Mouse (Mus musculus): ENCODE data around the gene Wnt5b. TPM values are rescaled to one million over a fixed set of nuclear protein-coding genes. Genes with fewer than 3 reads are reported as not detected.

Wnt5b gene
- polyA plus RNA-seq, 1 experiment from 2014 or later, result 5.8 TPM

DNA sequence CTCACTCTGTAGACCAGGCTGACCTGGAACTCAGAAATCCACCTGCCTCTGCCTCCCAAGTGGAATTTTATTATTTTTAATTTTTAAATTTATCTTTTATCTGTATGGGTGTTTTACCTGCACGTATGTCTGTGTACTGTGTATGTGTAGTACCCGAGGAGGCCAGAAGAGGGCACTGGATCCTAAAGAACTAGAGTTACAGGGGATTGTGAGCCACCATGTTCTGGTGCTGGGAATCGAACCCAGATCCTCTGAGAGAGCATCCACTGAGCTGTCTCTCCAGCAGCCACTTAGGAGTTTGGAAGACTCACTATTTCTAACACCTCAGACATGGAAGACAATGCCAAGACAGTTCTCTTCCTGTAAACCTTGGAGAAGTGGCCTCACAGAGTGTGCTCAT, 115.5 kb downstream of the Wnt5b start:
- Histone ChIP-seq H3K27me3 (no peaks in the 10 kb centered on the region), H3K4me1 (replicated peaks) (0 out of 2 replicates have a peak, but pooled peaks cover 3% of the 10 kb centered on the region), H3K9ac (no peak overlapping the region), H3K4me2 (no peak overlapping the region), H3K9me3 (replicated peaks) (no peaks in the 10 kb centered on the region), H3K36me3 (no peaks in the 10 kb centered on the region), H3K27ac (no peak overlapping the region), H3K4me3 (no peak overlapping the region)
- ATAC-seq (replicated peaks; ENCODE audit: insufficient number of reproducible peaks, insufficient read depth, low FRiP score, low read depth), result no peak
- WGBS, result 87% methylated on average over 3 of the region's 3 CpGs

DNA sequence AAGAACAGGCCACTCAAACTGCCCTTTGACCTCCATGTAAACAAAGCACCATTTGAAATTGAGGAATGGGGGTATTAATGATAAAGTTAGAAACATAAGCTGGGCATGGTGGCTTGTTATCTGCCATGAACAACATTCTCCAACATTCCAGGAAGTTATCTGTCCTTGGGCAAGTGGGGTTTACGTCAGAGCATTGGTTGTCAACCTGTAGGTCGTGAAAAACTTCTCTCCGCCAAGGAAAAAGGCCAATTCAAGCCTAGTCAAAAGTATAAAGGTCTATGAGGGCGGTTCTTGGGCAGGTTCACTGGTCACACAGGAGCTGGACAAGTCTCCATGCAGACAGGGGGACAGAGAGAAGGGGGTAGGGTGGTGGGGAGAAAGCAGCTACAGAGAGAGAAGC, 123.1 kb downstream of the Wnt5b start:
- Histone ChIP-seq H3K27me3 (no peaks in the 10 kb centered on the region), H3K9me3 (replicated peaks) (no peaks in the 10 kb centered on the region), H3K27ac (no peak overlapping the region), H3K36me3 (no peaks in the 10 kb centered on the region), H3K4me1 (replicated peaks) (peaks cover 27% of the 10 kb centered on the region), H3K4me3 (no peak overlapping the region), H3K4me2 (no peak overlapping the region), H3K9ac (no peak overlapping the region)
- ATAC-seq (replicated peaks; ENCODE audit: insufficient number of reproducible peaks, insufficient read depth, low FRiP score, low read depth), result no peak
- 58% methylated on average over 4 of the region's 4 CpGs for WGBS

- no peaks in the 10 kb centered on the region for H3K27me3 ChIP-seq
- ATAC-seq (replicated peaks; ENCODE audit: insufficient number of reproducible peaks, insufficient read depth, low FRiP score, low read depth), result no peak
- WGBS, result 90% methylated on average over 5 of the region's 5 CpGs
- H3K9ac ChIP-seq, result no peak overlapping the region
- H3K36me3 ChIP-seq, result no peaks in the 10 kb centered on the region
- H3K4me1 ChIP-seq (replicated peaks), result peaks cover 27% of the 10 kb centered on the region
- H3K4me2 ChIP-seq, result no peak overlapping the region
- H3K27ac ChIP-seq, result no peak overlapping the region
- H3K4me3 ChIP-seq, result no peak overlapping the region
- H3K9me3 ChIP-seq (replicated peaks), result no peaks in the 10 kb centered on the region
These were observed 123.8 kb downstream of the Wnt5b start for GRCm38 (mm10) chr6:119420357-119420756.

DNA sequence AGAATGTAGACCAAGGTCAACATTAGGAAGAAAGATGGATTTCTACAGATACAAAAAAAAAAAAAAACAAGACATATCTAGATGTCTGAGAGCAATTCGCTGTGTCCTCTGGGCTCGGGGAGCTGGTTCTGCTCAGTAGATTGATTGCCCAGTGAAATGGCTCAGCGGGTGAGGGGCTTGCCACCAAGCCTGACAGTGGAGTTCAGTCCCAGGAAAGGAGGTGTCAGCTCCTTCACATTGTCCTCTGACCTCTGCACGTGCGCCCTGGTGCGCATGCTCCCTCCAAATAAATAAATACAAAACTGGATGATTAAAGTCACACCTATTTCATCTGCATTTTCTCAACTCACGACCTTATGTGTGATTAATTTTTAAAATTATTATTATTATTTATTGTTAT, 124.7 kb downstream of the Wnt5b start:
- no peaks in the 10 kb centered on the region for H3K9me3 ChIP-seq (replicated peaks)
- no peaks in the 10 kb centered on the region for H3K36me3 ChIP-seq
- H3K9ac ChIP-seq, result no peak overlapping the region
- H3K4me3 ChIP-seq, result no peak overlapping the region
- H3K27me3 ChIP-seq, result no peaks in the 10 kb centered on the region
- H3K27ac ChIP-seq, result peak overlapping the region; percentile 45
- no peak for ATAC-seq (replicated peaks; ENCODE audit: insufficient number of reproducible peaks, insufficient read depth, low FRiP score, low read depth)
- peaks cover 27% of the 10 kb centered on the region for H3K4me1 ChIP-seq (replicated peaks)
- WGBS, result 66% methylated on average over 7 of the region's 7 CpGs
- no peak overlapping the region for H3K4me2 ChIP-seq

DNA sequence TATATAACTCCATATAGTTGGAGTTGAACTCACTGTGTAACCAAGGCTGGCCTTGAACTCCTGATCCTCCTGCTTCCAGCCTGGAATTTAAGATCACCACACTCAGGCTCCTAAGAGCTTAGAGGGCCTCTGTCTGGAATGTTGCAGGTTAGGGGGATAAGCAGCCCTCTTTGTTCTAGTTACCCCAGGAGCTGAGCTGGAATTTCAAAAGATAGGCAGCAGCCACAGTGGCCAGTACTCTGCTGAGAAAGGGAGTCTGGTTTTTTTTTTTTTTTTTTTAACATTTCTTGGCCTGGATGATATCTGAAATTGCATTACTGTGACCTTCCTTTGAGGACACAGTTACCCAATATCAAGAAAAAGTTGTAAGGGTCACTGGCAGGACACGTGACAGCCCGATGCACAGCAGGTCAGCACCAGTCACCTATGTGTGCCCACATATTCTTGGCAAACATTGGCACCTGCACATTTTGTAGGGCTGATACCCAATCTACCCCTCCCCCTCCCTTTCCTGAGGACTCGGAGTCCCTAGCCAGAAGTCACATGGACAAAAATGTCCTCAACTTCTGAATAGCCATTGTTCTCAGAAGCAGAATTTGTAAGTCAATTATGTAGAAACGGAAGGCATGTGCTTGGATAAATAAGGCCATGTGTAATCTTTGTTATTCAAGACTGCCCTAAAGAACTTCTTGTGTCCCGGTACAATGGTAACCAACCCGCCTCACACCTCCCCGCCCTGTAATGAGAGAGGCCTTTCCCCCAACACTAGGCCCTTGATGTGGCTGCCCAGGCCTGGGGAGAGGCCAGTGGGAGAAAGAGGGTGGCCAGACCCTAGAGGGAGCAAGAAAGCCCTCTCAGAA, 125.5 kb downstream of the Wnt5b start:
- no peak overlapping the region for H3K9ac ChIP-seq
- H3K9me3 ChIP-seq (replicated peaks), result no peaks in the 10 kb centered on the region
- peak; percentile 54; the same call in 1 of the 2 replicates for ATAC-seq (replicated peaks; ENCODE audit: insufficient number of reproducible peaks, insufficient read depth, low FRiP score, low read depth)
- WGBS, result 46% methylated on average over 7 of the region's 7 CpGs
- H3K4me2 ChIP-seq, result no peak overlapping the region
- H3K36me3 ChIP-seq, result no peaks in the 10 kb centered on the region
- H3K27me3 ChIP-seq, result no peaks in the 10 kb centered on the region
- peaks cover 27% of the 10 kb centered on the region for H3K4me1 ChIP-seq (replicated peaks)
- no peak overlapping the region for H3K4me3 ChIP-seq
- H3K27ac ChIP-seq, result peak overlapping the region; percentile 45

GRCm38 (mm10) chr6:119417821-119418220, 126.3 kb downstream of the Wnt5b start:
- Histone ChIP-seq H3K4me3 (no peak overlapping the region), H3K9me3 (replicated peaks) (no peaks in the 10 kb centered on the region), H3K4me1 (replicated peaks) (peaks cover 27% of the 10 kb centered on the region), H3K4me2 (no peak overlapping the region), H3K27ac (peak overlapping the region; percentile 45), H3K36me3 (no peaks in the 10 kb centered on the region), H3K27me3 (no peaks in the 10 kb centered on the region), H3K9ac (no peak overlapping the region)
- 77% methylated on average over 7 of the region's 7 CpGs for WGBS
- no peak for ATAC-seq (replicated peaks; ENCODE audit: insufficient number of reproducible peaks, insufficient read depth, low FRiP score, low read depth)

GRCm38 (mm10) chr6:119417354-119417753, 126.8 kb downstream of the Wnt5b start, which contains the start of gene Adipor2:
TSS of gene Adipor2 (minus strand) at chr6:119417704.
- Histone ChIP-seq H3K4me1 (replicated peaks) (peaks cover 27% of the 10 kb centered on the region), H3K4me3 (peak within 1 kb of the TSS; percentile 34), H3K4me2 (peak within 1 kb of the TSS; percentile 55), H3K9ac (no peak within 1 kb of the TSS), H3K27ac (peak within 1 kb of the TSS; percentile 45), H3K27me3 (no peaks in the 10 kb centered on the region), H3K36me3 (no peaks in the 10 kb centered on the region), H3K9me3 (replicated peaks) (no peaks in the 10 kb centered on the region)
- 8% methylated on average over 12 of the region's 12 CpGs for WGBS
- ATAC-seq (replicated peaks; ENCODE audit: insufficient number of reproducible peaks, insufficient read depth, low FRiP score, low read depth), result 0 out of 2 replicates have a peak, but pooled peaks have one; percentile 44

DNA sequence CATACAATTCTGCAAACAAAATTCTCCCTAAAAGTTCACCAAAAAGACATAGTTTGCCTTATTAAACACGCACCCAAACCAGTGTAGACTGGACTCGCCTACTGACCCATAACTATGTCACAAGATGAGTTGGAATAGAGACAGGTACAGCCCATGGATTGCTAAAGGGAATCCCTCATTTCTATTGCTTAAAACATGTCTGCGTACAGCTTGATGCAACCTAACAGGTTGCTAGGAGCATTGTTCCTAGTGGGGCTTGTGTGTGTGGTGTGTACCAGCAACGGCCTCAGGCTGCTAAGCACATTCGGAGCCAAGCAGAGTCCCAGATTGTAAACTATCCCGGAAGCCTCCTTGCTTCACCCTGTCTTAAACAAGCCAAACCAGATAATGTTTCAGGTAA, 127.5 kb downstream of the Wnt5b start:
- Histone ChIP-seq H3K9ac (no peak overlapping the region), H3K4me2 (peak overlapping the region; percentile 55), H3K27ac (no peak overlapping the region), H3K4me1 (replicated peaks) (peaks cover 27% of the 10 kb centered on the region), H3K4me3 (peak overlapping the region; percentile 12; the same call in 1 of the 2 replicates), H3K36me3 (no peaks in the 10 kb centered on the region), H3K9me3 (replicated peaks) (no peaks in the 10 kb centered on the region), H3K27me3 (no peaks in the 10 kb centered on the region)
- no peak for ATAC-seq (replicated peaks; ENCODE audit: insufficient number of reproducible peaks, insufficient read depth, low FRiP score, low read depth)
- 66% methylated on average over 6 of the region's 6 CpGs for WGBS

- Histone ChIP-seq H3K9me3 (replicated peaks) (no peaks in the 10 kb centered on the region), H3K4me1 (replicated peaks) (peaks cover 36% of the 10 kb centered on the region), H3K36me3 (no peaks in the 10 kb centered on the region), H3K4me3 (no peak overlapping the region), H3K27me3 (no peaks in the 10 kb centered on the region), H3K9ac (no peak overlapping the region), H3K27ac (no peak overlapping the region), H3K4me2 (no peak overlapping the region)
- 83% methylated on average over 15 of the region's 15 CpGs for whole genome bisulfite sequencing
- no peak for ATAC-seq (replicated peaks; ENCODE audit: insufficient number of reproducible peaks, insufficient read depth, low FRiP score, low read depth)
These were observed 129.7 kb downstream of the Wnt5b start for GRCm38 (mm10) chr6:119414262-119415043.

- Histone ChIP-seq H3K27ac (no peak overlapping the region), H3K9me3 (replicated peaks) (no peaks in the 10 kb centered on the region), H3K36me3 (no peaks in the 10 kb centered on the region), H3K4me2 (no peak overlapping the region), H3K9ac (no peak overlapping the region), H3K4me3 (no peak overlapping the region), H3K4me1 (replicated peaks) (peaks cover 23% of the 10 kb centered on the region), H3K27me3 (no peaks in the 10 kb centered on the region)
- ATAC-seq (replicated peaks; ENCODE audit: insufficient number of reproducible peaks, insufficient read depth, low FRiP score, low read depth), result no peak
- 64% methylated on average over 4 of the region's 4 CpGs for WGBS
These were observed 131.6 kb downstream of the Wnt5b start for GRCm38 (mm10) chr6:119412588-119412987.

DNA sequence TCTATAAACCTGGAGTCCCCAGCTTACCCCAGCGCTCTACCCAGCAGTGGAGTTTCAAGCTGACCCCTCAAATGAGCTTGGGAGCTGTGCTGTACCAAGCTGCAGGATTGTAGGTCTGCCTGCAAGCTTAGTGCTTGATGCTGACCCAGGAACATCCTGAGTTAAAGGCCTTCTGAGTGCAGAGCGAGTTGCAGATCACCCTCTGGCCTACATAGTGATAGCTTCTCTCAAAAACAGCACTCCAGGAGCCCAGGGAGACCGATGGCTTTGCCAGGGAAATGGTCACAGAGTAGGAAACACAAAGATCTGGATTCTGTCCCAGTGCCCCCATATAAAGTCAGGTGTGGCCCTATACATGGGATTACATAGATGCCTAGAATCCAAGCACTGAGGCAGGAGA, 132.6 kb downstream of the Wnt5b start:
- no peak overlapping the region for H3K27ac ChIP-seq
- H3K4me3 ChIP-seq, result no peak overlapping the region
- ATAC-seq (replicated peaks; ENCODE audit: insufficient number of reproducible peaks, insufficient read depth, low FRiP score, low read depth), result no peak

More for the DNA sequence above, 132.6 kb downstream of the Wnt5b start:
- Histone ChIP-seq H3K27me3 (no peaks in the 10 kb centered on the region), H3K4me1 (replicated peaks) (peaks cover 14% of the 10 kb centered on the region), H3K4me2 (no peak overlapping the region), H3K36me3 (no peaks in the 10 kb centered on the region), H3K9ac (no peak overlapping the region), H3K9me3 (replicated peaks) (no peaks in the 10 kb centered on the region)
- WGBS, result 80% methylated on average over 3 of the region's 3 CpGs

All from heart, embryonic 15.5 days (tissue).